Mouse (Mus musculus) embryonic facial prominence, embryonic 10.5 days (tissue): Measurements from ENCODE around the gene Actrt2. TPM values are rescaled to one million over a fixed set of nuclear protein-coding genes. Genes with fewer than 3 reads are reported as not detected.

Source experiments
- polyA plus RNA-seq: library from polyadenylated mRNA; unstranded; fragments of >200 nt; fragmentation: Nextera tagmentation; extraction: Ambion mirVana; gene quantifications from 2 replicates; pipeline ENCODE4 v1.2.1, GENCODE M21; 2016

The Actrt2 gene
- polyA plus RNA-seq, 1 experiment from 2014 or later = not detected

Other genes with a start within 250 kb of the Actrt2 start
- gene Prdm16, start 31.0 kb downstream of the Actrt2 start, polyA plus RNA-seq = 33.9 and 44.5 TPM in 2 replicates
- 0.25 and 0.45 TPM in 2 replicates for gene Ttc34, start 169.6 kb upstream of the Actrt2 start, polyA plus RNA-seq
- gene Mmel1, start 201.7 kb upstream of the Actrt2 start, polyA plus RNA-seq = 0.34 and 0.41 TPM in 2 replicates
- 41.2 and 42.3 TPM in 2 replicates for gene Fam213b, start 231.3 kb upstream of the Actrt2 start, polyA plus RNA-seq